Mouse (Mus musculus) forelimb bud, embryonic 11.5 days (tissue): ENCODE measurements at regions not wholly inside any gene's neighbourhood (a gene's known extent, or its start where the extent isn't known, plus 50 kb on each side); places are given as distances from the start of the nearest gene placed in this dataset.

Experiments used
- DNase-seq: peaks from one replicate; pipeline ENCODE4 v3.0.0-alpha.2; 2012; ENCODE audit warnings: low read depth, low spot score

- DNase-seq: no peak
Observed at GRCm38 (mm10) chr3:52815497-52815896, 201.5 kb downstream of the Cog6 start.

GRCm38 (mm10) chr3:52802324-52802723 lies 214.7 kb downstream of the Cog6 start:
- no peak for DNase-seq

GRCm38 (mm10) chr3:52801446-52801845 lies 215.6 kb downstream of the Cog6 start:
- no peak for DNase-seq

GRCm38 (mm10) chr3:52800673-52801072 lies 216.4 kb downstream of the Cog6 start:
- DNase-seq: no peak

- DNase-seq: no peak
Observed at GRCm38 (mm10) chr3:52797801-52798200, 219.2 kb downstream of the Cog6 start.

GRCm38 (mm10) chr3:52797164-52797563 lies 219.9 kb downstream of the Cog6 start:
- no peak for DNase-seq

- no peak for DNase-seq
Observed at GRCm38 (mm10) chr3:52794218-52794617, 222.8 kb downstream of the Cog6 start.

DNA sequence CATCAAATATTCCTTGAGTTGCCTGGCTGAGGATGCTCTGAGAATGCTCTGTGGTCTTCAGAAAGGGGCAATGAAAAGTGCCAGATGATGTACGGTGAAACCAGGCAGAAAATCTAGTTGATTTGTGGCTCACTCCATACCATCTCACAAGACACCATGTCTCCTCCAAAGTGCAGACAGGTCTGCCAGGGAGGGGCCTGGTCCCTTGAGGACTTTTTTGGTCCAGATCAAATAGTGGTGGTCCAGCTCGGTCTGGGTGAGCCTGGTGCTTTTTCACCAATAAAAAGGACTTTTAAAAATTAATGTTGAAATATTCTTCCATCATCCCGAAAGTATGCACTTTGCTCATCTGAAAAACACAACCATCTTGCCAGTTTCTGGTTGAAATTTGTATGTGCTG lies 224.2 kb downstream of the Cog6 start:
- DNase-seq: no peak

GRCm38 (mm10) chr3:52792121-52792520 lies 224.9 kb downstream of the Cog6 start:
- no peak for DNase-seq

DNA sequence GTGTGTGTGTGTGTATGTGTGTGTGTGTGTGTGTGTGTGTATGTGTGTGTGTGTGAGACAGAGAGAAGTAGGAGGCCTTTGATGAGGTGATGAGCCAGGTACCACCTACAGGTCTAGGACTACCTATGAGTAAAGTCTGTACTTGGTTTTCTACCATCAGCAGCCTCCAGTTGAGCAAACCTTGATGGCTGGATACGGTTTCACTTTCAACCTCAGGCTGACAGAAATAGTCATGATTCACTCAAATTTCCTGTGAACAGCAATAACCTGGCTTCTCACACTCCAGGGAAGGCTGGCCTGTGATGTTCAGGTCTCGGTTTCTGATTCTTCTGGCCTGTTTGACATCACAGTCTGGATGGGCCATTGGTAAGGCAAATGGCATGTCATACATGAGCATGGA lies 226.1 kb downstream of the Cog6 start:
- no peak for DNase-seq

- DNase-seq: no peak
Observed at GRCm38 (mm10) chr3:52787964-52788760, 228.9 kb downstream of the Cog6 start.

DNA sequence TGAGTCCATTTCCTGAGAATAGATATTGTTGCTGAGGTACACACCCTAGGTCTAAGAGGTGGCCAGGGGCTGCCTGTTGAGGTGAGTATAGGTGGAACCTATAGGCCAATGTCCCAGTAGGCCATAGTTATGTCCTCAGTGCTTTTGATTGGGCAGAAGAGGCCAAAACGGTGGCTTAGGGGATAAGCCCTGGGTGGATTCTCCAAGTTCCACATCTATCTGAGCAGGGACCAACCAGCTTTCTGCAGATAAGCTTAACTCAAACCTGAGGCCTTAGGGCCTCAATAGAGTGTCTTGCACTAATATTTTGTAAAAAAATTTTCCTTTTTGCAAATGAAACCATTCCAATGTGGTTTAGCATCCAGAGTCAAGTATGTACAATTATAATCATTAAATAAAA lies 231.4 kb downstream of the Cog6 start:
- DNase-seq: no peak

DNA sequence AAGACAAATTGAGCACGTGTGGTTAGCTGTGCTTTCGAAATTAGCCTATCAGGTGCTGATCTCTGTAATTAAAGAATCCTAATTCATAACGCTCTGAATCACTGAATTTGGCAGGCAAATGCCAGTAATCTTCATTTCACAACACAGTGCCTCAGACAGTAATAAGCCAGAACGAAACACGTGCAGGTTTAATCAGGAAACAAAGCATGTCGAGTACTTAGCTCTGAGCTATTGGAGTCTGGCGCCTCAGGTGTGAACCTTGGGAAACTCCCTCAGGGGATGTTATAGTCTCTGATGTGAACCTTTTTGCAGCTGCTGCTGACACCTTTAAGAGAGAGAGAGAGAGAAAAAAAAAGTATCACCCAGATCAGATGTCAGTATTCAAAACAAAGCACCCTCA lies 232.6 kb downstream of the Cog6 start:
- peak; percentile 7 for DNase-seq

- DNase-seq: no peak
Observed at GRCm38 (mm10) chr3:52782576-52782975, 234.5 kb downstream of the Cog6 start.

DNA sequence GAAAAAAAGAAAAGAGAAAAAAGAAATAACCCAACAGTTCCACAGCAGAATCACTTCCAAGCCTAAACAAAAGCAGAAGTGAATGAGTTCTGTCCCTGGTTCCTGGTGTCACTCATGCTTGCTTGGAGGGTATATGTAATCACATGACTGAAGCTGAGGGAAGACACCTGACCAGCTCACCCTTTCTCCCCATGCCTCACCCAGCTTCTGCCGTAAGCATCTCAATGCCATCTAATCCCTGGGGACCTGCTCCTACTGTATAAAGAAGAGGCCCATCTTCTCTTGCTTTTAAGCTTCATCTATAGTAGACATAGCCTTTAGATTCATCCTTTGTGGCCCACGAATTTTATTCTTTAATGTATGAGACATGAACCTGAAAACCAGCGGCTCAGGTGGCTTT lies 235.5 kb downstream of the Cog6 start:
- no peak for DNase-seq

GRCm38 (mm10) chr3:52780356-52780755 lies 236.7 kb downstream of the Cog6 start:
- DNase-seq: no peak

- DNase-seq: no peak
Observed at GRCm38 (mm10) chr3:52775875-52776274, 241.2 kb downstream of the Cog6 start.

DNA sequence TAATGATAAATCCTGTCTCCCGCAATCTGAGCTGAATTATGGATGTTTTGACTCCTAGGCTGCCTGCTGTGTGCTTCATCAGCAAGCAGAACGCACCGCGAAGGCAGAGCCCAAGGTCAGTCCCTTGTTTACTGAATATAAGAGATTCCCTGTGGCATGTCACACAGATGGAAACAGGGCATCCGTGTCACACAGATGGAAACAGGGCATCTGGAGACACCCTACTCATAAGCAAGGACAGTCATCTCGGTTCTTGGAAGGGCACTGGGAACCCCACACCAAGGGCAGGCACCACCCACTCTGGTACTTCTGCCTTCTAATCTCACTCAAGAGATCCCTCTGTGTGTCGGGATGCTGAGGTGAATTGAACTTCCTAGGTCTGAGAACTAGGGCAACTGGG lies 241.9 kb downstream of the Cog6 start:
- DNase-seq: no peak

DNA sequence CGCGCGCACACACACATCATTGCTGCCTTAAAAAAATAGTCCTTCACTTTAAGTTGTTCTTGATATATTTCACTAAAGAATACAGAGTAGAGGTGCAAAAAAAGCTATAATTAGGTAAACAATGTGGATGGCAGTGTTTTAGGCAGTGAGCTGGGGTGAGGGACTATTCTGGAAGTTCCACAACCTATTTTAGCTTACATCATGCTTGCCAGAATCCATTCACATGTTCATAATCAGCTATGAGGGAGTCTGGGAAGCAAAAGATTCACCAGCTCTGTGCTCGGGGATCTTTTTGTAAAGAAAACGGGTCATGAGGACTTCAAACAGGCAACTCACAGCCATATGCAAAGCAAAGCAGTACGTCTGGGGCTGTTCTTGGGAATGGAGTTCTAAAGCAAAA lies 242.3 kb downstream of the Cog6 start:
- no peak for DNase-seq

DNA sequence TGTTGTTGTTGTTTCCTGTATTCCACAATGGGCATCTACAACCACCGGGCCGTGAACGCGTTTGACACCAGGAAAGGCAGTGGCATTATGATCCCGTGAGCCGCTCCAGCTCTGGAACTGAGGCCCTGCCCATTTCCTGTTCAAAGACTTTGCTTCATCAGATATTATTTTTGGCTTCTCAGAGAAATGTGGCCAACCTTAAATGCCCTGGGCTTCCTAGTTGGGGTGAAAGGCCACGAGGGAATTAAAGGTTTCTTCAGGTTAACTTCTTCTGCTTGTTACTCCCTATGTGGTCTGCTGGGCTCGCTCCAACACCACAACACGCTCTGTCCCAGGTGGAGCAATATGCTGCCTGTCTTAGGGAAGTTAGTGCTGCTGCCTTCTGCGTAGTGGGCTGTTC lies 249.8 kb downstream of the Cog6 start:
- DNase-seq: no peak

GRCm38 (mm10) chr3:52766841-52767240 lies 250.2 kb downstream of the Cog6 start:
- DNase-seq: no peak

DNA sequence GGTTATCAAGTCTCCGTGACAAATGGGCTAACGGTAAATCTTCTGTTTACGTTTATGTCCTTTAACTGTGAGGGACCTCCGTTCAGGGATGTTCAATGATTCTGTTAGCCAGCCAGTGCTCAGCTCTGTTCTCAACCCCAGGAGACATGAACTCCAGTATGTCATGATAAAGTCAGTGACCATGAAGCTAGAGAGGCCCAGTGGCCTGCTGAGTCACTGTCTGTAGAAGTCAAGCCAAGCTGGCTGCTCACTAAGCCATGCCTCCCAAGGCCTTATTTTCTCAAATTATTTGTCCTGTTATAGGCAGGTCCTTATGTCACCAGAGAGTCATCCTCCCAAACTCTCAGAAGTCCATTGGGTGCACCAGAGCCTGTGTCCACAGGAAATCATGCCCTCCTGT lies 252.9 kb downstream of the Cog6 start:
- DNase-seq: no peak

DNA sequence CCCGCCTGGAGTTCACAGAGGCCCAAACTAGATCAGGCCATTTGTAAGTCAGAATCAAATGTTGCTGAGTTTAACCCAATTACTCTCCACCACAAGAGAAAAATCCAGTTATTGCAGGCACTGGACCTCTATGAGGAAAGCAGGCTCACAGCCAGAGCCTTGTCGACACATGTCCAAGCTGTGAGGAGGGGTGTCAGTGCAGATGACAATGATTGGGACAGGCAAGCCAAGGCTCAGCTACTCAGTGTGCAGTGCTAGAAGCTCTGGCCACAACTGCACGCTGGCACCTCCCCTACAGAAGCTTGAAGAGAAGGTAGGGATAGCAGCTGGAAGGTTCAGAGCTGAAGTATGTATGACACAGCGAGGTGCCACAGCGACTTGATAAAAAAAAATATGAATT lies 253.4 kb downstream of the Cog6 start:
- no peak for DNase-seq

GRCm38 (mm10) chr3:52762549-52762948 lies 254.5 kb downstream of the Cog6 start:
- no peak for DNase-seq
